Mouse (Mus musculus) forebrain, embryonic 12.5 days (tissue): ENCODE measurements around the gene Atp6v0e. TPM values are rescaled to one million over a fixed set of nuclear protein-coding genes. Genes with fewer than 3 reads are reported as not detected.

Experiments
- ATAC-seq: fragments of 200-750 bp; cut with Nextera tagmentation; 2 replicates; pipeline ENCODE4 v1.8.0; 2017; ENCODE audit warnings: moderate TSS enrichment; ENCODE audit not compliant: low FRiP score
- H3K27ac ChIP-seq: fragments of 300-500 bp; sonication (generic); 2 replicates; pipeline ENCODE4 v1.5.1; 2016; ENCODE audit warnings: mild to moderate bottlenecking
- H3K27me3 ChIP-seq: fragments of 300-500 bp; sonication (generic); 2 replicates; pipeline ENCODE4 v1.6.1; 2016; ENCODE audit warnings: mild to moderate bottlenecking
- H3K36me3 ChIP-seq: fragments of 300-500 bp; sonication (generic); replicated peaks from 2 replicates; pipeline ENCODE4 v1.6.1; 2016; ENCODE audit warnings: mild to moderate bottlenecking
- H3K4me1 ChIP-seq: fragments of 300-500 bp; sonication (generic); 2 replicates; pipeline ENCODE4 v1.6.1; 2016
- H3K4me2 ChIP-seq: fragments of 300-500 bp; sonication (generic); 2 replicates; pipeline ENCODE4 v1.6.1; 2016; ENCODE audit warnings: mild to moderate bottlenecking, moderate library complexity
- H3K4me3 ChIP-seq: fragments of 300-500 bp; sonication (generic); replicated peaks from 2 replicates; pipeline ENCODE4 v1.5.1; 2016; ENCODE audit warnings: mild to moderate bottlenecking
- H3K9ac ChIP-seq: fragments of 300-500 bp; sonication (generic); 2 replicates; pipeline ENCODE4 v1.6.1; 2016; ENCODE audit warnings: mild to moderate bottlenecking
- H3K9me3 ChIP-seq: fragments of 300-500 bp; sonication (generic); 2 replicates; pipeline ENCODE4 v1.6.1; 2016
- WGBS: fragments of 180-500 bp; shearing (Covaris S2); methylation state at CpG from one replicate; pipeline ENCODE4 v1.1.7; 2016; 5-methylcytosine and 5-hydroxymethylcytosine counted together
- polyA plus RNA-seq: library from polyadenylated mRNA; unstranded; fragments of >200 nt; fragmentation: Nextera tagmentation; extraction: Ambion mirVana; gene quantifications from 2 replicates; pipeline ENCODE4 v1.2.1, GENCODE M21; 2016

The Atp6v0e gene
- polyA plus RNA-seq, 1 experiment from 2014 or later, result 104 TPM

DNA sequence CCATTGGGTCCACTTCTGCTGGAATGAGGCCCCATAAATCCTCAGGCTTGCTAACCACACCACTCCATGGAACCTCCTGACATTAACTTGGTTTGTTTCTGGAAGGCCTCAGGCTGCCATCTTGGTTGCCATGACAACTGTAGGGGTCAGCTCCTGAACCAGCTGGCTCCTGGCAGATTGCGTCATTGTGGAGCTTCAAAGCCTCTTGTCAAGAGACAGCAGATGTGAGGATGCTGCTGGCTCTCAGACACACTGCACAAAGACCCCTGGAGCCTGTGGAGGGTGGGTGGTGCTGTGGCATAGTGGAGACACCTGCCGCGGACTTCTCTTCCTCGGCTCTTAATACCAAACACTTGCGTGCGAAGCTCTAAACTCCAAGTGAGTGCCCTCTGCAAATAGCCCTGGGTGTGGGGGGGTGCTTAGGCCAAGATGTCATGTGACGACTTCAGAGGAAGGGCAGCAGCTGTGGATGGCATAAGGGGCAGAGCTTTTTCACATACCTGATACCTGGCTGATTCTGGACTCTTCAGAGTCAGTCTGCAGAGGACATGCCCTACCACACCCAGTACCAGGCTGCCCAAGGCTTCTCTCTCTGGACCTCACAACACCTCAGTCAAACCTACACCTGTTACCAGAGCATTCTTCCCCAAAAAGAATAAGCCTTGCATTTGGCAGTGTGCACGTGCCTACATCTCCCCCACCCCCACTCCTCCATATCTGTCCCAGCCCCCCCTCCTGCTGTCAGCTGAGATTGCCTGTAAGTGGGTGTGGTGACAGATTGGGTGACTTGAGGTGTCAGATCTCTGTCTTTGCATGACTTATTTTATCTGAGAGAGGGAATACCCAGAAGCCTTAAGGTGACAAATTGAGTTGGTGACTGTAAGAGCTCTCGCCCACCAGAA lies 18.3 kb upstream of the Atp6v0e start:
- ATAC-seq, result peak; percentile 81
- Histone ChIP-seq H3K4me1 (peaks cover 16% of the 10 kb centered on the region), H3K4me2 (no peak overlapping the region), H3K9me3 (no peaks in the 10 kb centered on the region), H3K36me3 (peaks cover 97% of the 10 kb centered on the region), H3K4me3 (no peak overlapping the region), H3K9ac (no peak overlapping the region), H3K27ac (peak overlapping the region; percentile 68), H3K27me3 (no peaks in the 10 kb centered on the region)
- WGBS, result 63% methylated on average over 9 of the region's 9 CpGs

DNA sequence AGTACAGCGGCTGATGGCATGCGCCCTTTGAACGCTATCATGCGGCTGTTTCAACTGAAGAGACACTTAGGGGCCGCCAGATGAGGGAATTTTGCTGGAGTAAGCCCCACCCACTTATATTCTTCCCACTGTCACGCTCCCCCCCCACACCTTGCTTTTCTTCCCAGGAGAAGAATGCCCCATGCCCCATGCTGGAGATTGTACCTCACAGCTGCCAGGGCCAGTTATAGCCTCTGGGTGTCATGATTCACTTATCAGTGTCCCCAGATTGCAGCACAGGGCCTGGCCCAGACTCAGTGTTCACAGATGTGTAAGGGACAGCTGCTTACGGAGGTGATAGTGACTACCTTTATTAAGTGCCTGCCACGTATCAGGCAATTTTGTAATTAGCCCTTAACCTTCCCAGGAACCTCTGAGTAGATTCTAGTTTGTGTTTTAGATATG lies 17.6 kb upstream of the Atp6v0e start:
- peak overlapping the region; percentile 25; the same call in 1 of the 2 replicates for H3K27ac ChIP-seq
- H3K4me1 ChIP-seq, result peaks cover 16% of the 10 kb centered on the region
- peak; percentile 15; the same call in 1 of the 2 replicates for ATAC-seq
- H3K36me3 ChIP-seq, result peaks cover 95% of the 10 kb centered on the region
- H3K9me3 ChIP-seq, result no peaks in the 10 kb centered on the region
- no peak overlapping the region for H3K4me3 ChIP-seq
- H3K9ac ChIP-seq, result no peak overlapping the region
- 86% methylated on average over 8 of the region's 8 CpGs for WGBS
- H3K27me3 ChIP-seq, result no peaks in the 10 kb centered on the region
- no peak overlapping the region for H3K4me2 ChIP-seq

- Histone ChIP-seq H3K27me3 (no peaks in the 10 kb centered on the region), H3K9ac (no peak overlapping the region), H3K4me3 (no peak overlapping the region), H3K4me2 (no peak overlapping the region), H3K27ac (no peak overlapping the region), H3K36me3 (peaks cover 85% of the 10 kb centered on the region), H3K4me1 (peaks cover 16% of the 10 kb centered on the region), H3K9me3 (no peaks in the 10 kb centered on the region)
- WGBS, result 81% methylated on average over 13 of the region's 13 CpGs
- no peak for ATAC-seq
Observed at GRCm38 (mm10) chr17:26647283-26647682, 15.7 kb upstream of the Atp6v0e start.

GRCm38 (mm10) chr17:26649565-26649964 lies 13.5 kb upstream of the Atp6v0e start:
- no peak overlapping the region for H3K4me2 ChIP-seq
- no peaks in the 10 kb centered on the region for H3K9me3 ChIP-seq
- ATAC-seq, result no peak
- no peak overlapping the region for H3K9ac ChIP-seq
- H3K4me1 ChIP-seq, result peaks cover 10% of the 10 kb centered on the region; the same call in 1 of the 2 replicates
- no peaks in the 10 kb centered on the region for H3K27me3 ChIP-seq
- WGBS, result 87% methylated on average over 4 of the region's 4 CpGs
- peaks cover 85% of the 10 kb centered on the region for H3K36me3 ChIP-seq
- H3K27ac ChIP-seq, result no peak overlapping the region
- no peak overlapping the region for H3K4me3 ChIP-seq

- Histone ChIP-seq H3K27me3 (no peaks in the 10 kb centered on the region), H3K4me3 (no peak overlapping the region), H3K9ac (no peak overlapping the region), H3K4me2 (no peak overlapping the region), H3K36me3 (peaks cover 85% of the 10 kb centered on the region), H3K27ac (no peak overlapping the region), H3K4me1 (no peaks in the 10 kb centered on the region), H3K9me3 (no peaks in the 10 kb centered on the region)
- WGBS, result 83% methylated on average over 14 of the region's 14 CpGs
- no peak for ATAC-seq
Observed at GRCm38 (mm10) chr17:26650451-26651363, 12.3 kb upstream of the Atp6v0e start.

DNA sequence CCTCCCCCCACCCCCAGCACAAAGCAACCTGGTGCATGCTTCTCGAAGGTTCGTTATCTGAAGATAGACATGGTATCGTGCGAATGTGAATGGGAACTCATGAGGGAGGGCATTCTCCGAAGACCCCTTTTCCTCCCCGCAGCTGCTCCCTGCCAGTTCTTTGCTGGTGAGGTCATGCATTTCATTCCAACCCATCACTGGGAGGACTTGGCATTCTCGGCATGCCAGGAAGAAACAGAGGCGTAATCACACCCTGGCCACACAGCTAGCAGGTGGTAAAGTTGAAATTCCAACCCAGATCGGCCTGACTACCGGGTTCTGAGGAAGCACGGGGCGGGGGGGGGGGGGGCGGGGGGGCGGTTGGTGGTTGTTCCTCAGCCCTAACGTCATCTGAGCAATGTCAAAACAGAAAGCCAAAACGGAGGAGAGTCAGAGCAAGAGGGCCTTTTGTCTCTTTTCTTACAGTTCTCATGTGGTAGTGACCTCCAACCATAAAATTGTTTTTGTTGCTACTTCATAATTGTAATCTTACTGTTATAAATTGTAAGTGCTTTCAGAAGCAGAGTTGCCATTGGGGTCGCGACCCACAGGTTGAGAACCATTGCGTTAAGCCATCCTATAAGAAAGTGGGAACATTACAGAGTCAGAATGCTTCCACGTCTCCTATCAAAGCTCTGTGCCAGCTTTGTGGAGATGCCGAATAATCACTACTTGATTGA lies 4.0 kb upstream of the Atp6v0e start:
- WGBS, result 43% methylated on average over 21 of the region's 21 CpGs
- no peak overlapping the region for H3K9ac ChIP-seq
- peaks cover 31% of the 10 kb centered on the region for H3K36me3 ChIP-seq

GRCm38 (mm10) chr17:26659573-26659915 lies 3.5 kb upstream of the Atp6v0e start:
- ATAC-seq, result no peak
- no peak overlapping the region for H3K4me2 ChIP-seq
- H3K36me3 ChIP-seq, result peaks cover 26% of the 10 kb centered on the region
- no peak overlapping the region for H3K9ac ChIP-seq
- 71% methylated on average over 3 of the region's 3 CpGs for WGBS
- peaks cover 3% of the 10 kb centered on the region; the same call in 1 of the 2 replicates for H3K27me3 ChIP-seq
- peaks cover 15% of the 10 kb centered on the region for H3K4me1 ChIP-seq
- H3K9me3 ChIP-seq, result no peaks in the 10 kb centered on the region
- H3K4me3 ChIP-seq, result no peak overlapping the region
- no peak overlapping the region for H3K27ac ChIP-seq

More for the DNA sequence above, 4.0 kb upstream of the Atp6v0e start:
- Histone ChIP-seq H3K27me3 (peaks cover 3% of the 10 kb centered on the region; the same call in 1 of the 2 replicates), H3K27ac (no peak overlapping the region), H3K4me2 (no peak overlapping the region), H3K4me1 (peaks cover 14% of the 10 kb centered on the region), H3K9me3 (no peaks in the 10 kb centered on the region), H3K4me3 (no peak overlapping the region)
- no peak for ATAC-seq

GRCm38 (mm10) chr17:26660192-26660912 lies 2.7 kb upstream of the Atp6v0e start:
- Histone ChIP-seq H3K4me3 (no peak overlapping the region), H3K27me3 (peaks cover 3% of the 10 kb centered on the region; the same call in 1 of the 2 replicates), H3K9ac (no peak overlapping the region), H3K4me2 (peak overlapping the region; percentile 22; the same call in 1 of the 2 replicates), H3K4me1 (peaks cover 15% of the 10 kb centered on the region), H3K36me3 (peaks cover 18% of the 10 kb centered on the region), H3K27ac (no peak overlapping the region), H3K9me3 (no peaks in the 10 kb centered on the region)
- WGBS, result 27% methylated on average over 21 of the region's 21 CpGs
- ATAC-seq, result peak; percentile 62

- ATAC-seq, result no peak
- peaks cover 15% of the 10 kb centered on the region for H3K4me1 ChIP-seq
Observed at GRCm38 (mm10) chr17:26662204-26662603, 827 bp upstream of the Atp6v0e start.

DNA sequence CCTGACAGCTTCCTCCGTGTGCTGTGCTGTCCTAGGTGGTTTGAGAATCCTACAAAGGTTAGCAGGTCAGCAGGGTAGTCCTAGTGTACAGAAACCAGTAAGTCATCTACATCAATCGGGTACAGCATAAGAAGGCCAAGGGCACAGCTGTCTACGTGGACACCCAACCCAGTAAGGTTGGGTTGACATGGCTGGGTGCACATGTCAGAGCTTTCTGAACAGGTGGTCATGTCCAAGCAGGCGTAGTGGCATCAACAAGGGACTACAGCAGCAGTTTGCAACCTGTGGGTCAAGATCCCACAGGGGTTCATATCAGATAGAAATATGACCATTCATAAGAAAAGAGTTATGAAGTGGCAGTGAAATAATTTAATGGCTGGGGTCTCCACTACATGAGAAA lies 2.6 kb downstream of the Atp6v0e start:
- peaks cover 11% of the 10 kb centered on the region for H3K4me1 ChIP-seq
- H3K27ac ChIP-seq, result no peak overlapping the region
- peaks cover 3% of the 10 kb centered on the region; the same call in 1 of the 2 replicates for H3K27me3 ChIP-seq
- no peak overlapping the region for H3K4me2 ChIP-seq
- no peak overlapping the region for H3K9ac ChIP-seq
- 85% methylated on average over 4 of the region's 4 CpGs for WGBS
- no peak for ATAC-seq
- H3K4me3 ChIP-seq, result no peak overlapping the region
- H3K9me3 ChIP-seq, result no peaks in the 10 kb centered on the region
- H3K36me3 ChIP-seq, result no peaks in the 10 kb centered on the region

More at GRCm38 (mm10) chr17:26662204-26662603, 827 bp upstream of the Atp6v0e start:
- no peak overlapping the region for H3K4me3 ChIP-seq
- H3K36me3 ChIP-seq, result peaks cover 4% of the 10 kb centered on the region; the same call in 1 of the 2 replicates
- WGBS, result 88% methylated on average over 5 of the region's 5 CpGs
- H3K27me3 ChIP-seq, result peaks cover 3% of the 10 kb centered on the region; the same call in 1 of the 2 replicates
- no peak overlapping the region for H3K9ac ChIP-seq
- no peak overlapping the region for H3K4me2 ChIP-seq
- H3K27ac ChIP-seq, result no peak overlapping the region
- no peaks in the 10 kb centered on the region for H3K9me3 ChIP-seq

DNA sequence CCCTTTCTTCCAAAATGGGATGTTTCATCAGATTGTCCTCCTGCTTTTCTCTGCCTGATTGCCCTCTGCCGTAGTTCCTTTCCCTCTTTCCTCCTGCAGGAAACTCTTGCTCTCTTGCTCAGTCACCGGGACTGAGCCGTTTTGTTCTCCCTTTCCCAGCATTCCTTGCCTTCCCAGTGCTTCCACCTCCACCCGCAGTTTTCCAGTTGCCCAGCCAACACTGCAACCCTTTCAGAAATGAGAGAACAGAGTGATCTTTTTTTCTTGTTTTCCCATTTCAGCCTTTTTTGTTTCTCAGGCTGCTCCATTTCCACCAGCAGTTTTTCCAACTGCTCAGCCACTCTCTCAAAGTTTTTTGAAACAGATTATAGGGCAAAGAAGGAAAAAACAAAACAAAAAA lies 8.2 kb downstream of the Atp6v0e start:
- no peak for ATAC-seq
- H3K9me3 ChIP-seq, result no peaks in the 10 kb centered on the region
- 0 out of 2 replicates have a peak, but pooled peaks cover 4% of the 10 kb centered on the region for H3K4me1 ChIP-seq
- H3K4me3 ChIP-seq, result no peak overlapping the region
- 0 out of 2 replicates have a peak, but pooled peaks cover 4% of the 10 kb centered on the region for H3K27me3 ChIP-seq
- no peak overlapping the region for H3K27ac ChIP-seq
- no peak overlapping the region for H3K4me2 ChIP-seq
- H3K36me3 ChIP-seq, result no peaks in the 10 kb centered on the region
- 53% methylated on average over 4 of the region's 4 CpGs for WGBS
- no peak overlapping the region for H3K9ac ChIP-seq
